Mouse (Mus musculus) frontal cortex, postnatal 10 days (tissue): ENCODE measurements at regions not wholly inside any gene's neighbourhood (a gene's known extent, or its start where the extent isn't known, plus 50 kb on each side); places are given as distances from the start of the nearest gene placed in this dataset.

Experiments
- DNase-seq, 2 experiments: peaks; one replicate each; pipeline ENCODE4 v3.0.0; 2022; ENCODE audit warnings: low spot score in 2 of 2, mixed read lengths in 1 of 2

- no peak for DNase-seq
Observed at GRCm38 (mm10) chr8:26843714-26844113, 133.4 kb upstream of the Zfp703 start.

GRCm38 (mm10) chr8:26844132-26844808, 132.9 kb upstream of the Zfp703 start:
- no peak for DNase-seq

DNA sequence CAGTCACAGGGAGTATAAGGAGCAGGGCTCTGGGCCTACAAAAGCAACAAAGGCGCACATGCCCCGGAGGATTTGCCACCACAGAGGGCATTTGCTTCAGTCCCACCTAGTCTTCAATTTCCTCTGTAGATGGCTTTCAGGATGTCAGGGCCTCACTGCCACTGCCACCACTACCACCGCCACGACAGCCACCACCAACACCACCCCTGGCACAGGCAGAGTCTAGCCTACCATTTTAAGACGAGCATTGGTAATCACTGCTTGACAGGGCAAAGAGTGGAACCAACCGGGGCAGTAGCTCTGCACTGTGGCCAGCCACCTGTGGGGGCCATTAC, 132.3 kb upstream of the Zfp703 start:
- DNase-seq, result no peak

- no peak for DNase-seq
Observed at GRCm38 (mm10) chr8:26845481-26846194, 131.5 kb upstream of the Zfp703 start.

DNA sequence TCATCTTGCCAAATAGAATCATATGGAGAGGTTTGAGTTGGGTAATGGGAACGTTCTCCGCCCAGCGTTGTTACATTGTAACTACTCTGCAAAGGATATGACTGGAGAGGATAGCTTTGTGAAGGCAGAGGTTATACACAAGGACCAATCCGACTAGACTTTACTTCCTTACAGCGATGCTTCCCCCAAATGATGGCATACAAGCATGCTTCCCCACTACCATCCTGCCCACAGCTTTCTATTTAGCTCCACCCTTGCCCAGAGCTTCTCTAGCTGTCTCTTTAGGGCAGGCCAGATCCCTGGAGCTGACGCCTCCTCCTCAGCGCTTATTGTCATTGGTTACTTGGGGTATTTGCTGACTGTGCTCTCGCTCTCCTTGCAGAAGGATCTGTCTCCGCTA, 130.1 kb upstream of the Zfp703 start:
- no peak for DNase-seq

DNA sequence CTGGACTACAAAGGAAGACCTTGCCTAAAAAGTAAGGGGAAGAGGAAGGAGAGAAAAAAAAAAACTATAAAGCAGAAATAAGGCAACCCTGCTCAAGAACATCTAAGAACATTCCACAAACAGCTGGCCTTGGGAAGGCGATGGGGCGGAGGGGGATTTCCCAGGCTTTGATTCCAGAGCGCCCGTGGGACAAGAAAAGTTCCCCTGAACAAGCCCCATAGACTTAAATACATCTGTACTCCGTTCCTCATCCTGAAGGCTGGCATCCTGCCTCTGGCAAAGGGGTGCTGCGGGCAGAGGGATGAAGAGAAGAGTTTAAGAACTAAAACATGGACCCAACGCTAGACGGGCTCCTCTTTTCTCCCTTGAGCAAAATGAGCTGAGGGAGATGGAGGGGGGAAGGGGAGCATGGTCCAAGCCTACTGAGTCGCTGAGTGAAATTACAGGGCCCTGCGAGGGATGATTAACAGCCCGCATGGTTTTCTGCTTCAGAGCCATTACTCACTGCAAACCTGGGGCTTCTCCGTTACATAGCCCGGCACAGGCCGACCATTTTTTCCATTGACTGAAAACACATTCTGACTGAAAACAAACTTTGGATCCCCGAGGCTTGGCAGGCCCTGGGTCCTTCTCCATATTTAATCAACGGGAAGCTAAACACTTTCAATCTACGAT, 128.9 kb upstream of the Zfp703 start:
- no peak for DNase-seq

DNA sequence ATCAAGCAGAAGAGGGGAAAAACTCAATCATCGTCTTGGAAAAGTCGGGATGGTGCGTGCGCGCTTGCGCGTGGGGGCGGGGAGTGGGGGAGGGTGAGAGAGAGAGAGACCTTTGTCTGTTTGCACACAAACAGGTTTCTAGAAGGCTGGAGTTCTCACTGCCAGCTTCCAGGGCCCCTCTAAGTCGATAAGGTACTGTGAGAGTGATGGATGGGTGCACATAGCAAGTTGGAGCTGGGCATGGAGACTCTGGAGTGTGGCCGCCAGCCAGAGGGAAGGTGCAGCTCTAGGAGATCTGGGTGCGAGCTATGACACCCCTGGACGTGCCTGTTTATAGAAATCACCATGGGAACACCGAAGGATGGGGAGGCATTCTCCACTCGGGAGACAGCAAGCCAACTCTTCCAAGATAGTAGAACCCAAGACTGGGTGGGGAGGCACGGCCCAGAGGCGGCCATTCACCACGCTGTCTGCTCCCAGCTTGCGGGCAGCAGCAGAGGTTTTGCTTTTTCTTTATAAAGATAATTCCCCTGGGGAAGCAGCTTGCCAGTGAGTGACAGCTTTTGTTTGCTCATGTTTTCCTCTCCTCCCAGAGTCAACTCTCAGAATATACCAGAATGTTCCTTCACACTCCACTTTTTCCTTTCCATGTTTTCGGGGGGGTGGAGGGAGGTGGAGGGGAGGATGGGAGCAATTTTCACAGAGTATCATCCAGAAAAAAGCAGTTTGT, 128.0 kb upstream of the Zfp703 start:
- DNase-seq, result no peak

DNA sequence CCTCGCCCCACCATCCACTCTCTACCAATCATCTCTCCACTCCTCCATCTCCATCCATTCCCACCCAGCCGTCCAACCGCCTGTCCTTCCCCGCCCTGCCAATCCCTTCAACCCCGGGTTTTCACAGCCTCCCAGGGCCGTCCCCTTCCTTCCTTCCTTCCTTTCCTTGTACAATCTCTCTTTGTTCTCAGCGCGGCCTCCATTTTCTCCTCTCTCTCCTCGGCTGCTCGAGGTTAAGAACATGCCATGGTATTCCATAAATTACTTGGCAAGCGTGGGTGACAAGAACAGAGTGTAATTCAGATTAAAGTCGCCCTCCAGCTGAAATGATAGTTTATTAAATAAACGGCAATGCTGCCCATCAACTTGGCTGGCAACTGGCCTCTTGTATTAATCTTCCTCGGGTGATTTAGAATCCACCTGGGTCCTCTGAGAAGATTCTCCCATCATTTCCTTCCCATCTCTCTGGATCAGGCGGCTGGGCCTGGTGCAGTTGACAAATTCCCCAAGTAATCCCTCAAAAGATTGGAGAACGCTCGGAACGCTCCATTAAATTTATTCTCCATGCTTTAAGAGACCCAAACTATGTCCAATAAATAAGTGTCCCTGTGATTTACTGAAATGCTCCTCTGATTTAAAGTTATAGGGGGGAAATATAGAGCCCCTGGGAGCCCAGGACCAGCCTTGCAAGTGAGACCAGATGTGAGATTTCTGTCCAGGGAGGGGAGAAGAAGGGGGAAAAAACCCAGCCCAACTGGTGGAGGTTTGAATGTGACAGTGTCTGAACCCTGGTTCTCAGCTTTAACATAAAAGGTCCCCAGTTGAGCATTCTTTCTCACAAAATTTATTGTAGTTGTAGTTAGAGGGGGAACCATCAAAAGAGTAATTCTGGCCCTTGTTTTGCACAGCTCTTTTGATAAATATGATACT, 125.0 kb upstream of the Zfp703 start:
- no peak for DNase-seq

DNA sequence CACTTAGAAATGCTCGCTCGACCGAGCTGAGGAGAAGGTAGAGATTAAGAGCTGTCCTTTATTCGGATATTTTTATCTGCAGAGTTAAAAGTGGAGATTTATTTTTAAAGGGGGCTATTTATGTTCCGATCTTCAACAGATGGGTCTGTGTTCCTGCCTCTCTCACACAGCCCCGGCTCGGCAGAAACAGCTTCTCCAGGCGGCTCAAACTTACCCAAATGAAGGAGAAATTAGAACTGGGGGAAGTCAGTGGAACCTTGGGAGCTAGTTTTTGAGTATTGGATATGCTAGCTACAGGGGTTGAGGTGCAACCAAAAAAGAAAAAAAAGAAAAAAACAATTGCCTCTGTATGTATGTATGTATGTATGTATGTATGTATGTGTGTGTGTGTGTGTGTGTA, 124.2 kb upstream of the Zfp703 start:
- DNase-seq, result no peak

DNA sequence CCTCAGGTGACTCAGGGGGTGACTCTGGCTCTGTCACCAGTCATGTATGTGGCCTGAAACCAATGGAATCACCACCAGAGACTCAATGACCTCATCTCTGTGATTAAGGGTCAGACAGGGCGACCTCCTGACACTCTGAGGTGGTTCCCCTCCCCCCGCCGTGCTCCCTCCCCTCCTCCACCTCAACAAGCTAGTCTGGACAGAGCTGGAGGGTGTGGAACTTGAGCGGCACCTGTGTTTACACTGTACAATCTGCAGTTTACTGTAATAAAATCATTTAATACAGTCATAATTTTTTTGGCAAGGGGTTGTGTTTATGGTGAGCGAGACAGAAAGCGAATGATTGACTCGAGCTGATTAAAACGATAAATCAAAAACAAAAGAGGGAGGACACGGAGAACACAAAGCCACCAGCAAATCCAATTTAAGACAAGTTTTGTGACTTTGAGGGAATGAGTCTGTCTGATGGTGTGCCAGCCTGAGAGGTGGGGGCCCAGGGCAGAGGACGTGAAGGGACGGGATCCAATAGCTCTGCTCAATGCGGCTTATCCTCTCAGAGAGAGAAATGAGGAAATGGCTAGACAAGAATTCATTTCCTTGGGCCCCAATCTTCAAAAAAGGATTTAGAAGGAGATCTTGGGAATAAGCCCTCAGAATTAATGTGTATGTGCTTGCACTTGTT, 122.4 kb upstream of the Zfp703 start:
- no peak for DNase-seq

GRCm38 (mm10) chr8:26855256-26855655, 121.9 kb upstream of the Zfp703 start:
- no peak for DNase-seq

- DNase-seq, result no peak
Observed at GRCm38 (mm10) chr8:26864571-26864970, 112.6 kb upstream of the Zfp703 start.

DNA sequence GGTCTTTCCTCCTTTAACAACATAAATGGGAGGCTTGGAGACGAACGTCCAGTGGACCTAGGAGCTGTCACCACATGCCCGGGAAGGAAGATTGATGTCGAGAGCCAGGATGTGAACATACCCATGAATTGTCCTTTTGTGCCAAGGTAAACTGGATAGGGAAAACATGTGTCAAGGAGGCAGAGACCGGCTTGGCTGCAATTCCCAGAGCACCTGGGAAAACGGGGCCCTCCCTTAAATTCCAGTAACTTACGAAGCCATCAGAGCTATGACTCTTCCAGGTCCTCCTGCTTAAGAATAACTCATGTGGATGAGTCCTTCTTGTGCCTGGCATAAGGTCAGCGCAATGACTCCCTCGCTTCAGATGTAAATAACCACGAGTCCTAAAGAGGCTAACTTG, 112.2 kb upstream of the Zfp703 start:
- DNase-seq, result no peak

GRCm38 (mm10) chr8:26868101-26868848, 108.8 kb upstream of the Zfp703 start:
- DNase-seq, result no peak

DNA sequence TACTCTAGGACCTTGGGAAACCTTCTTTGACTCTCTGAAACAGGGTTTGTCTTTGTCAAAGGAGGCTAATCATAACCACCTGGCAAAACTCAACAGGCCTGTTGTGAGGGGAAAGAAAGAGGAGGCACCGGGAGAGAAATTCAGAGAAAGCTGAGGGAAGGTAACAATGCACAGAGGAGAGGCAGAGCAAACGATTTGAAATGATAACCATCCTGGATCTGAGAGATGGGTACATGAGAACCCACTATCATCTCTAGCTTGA, 108.3 kb upstream of the Zfp703 start:
- no peak for DNase-seq

GRCm38 (mm10) chr8:26871838-26872237, 105.3 kb upstream of the Zfp703 start:
- DNase-seq, result no peak

- DNase-seq, result no peak
Observed at GRCm38 (mm10) chr8:26872382-26872781, 104.7 kb upstream of the Zfp703 start.

- no peak for DNase-seq
Observed at GRCm38 (mm10) chr8:26872815-26873214, 104.3 kb upstream of the Zfp703 start.

DNA sequence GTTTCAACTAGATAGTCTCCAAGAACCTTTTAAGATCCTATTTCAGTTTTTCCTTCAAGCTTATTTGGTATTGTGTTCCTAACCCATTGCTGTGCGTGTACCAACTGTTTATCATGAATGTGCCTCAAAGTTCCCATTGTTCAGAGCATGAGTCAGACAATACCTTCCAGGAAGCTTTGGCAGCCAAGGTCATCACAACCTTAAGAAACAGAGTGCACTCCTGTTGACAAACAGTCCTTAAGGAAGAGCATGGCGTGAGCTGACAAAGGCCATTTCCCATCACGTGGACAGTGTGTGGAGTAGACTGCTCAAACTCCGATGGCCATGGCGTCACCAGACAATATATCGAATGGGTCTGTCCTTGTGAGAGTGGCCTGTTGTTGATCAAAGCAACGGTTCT, 96.9 kb upstream of the Zfp703 start:
- no peak for DNase-seq
